Mouse (Mus musculus): ENCODE measurements at regions not wholly inside any gene's neighbourhood (a gene's known extent, or its start where the extent isn't known, plus 50 kb on each side); places are given as distances from the start of the nearest gene placed in this dataset.

DNA sequence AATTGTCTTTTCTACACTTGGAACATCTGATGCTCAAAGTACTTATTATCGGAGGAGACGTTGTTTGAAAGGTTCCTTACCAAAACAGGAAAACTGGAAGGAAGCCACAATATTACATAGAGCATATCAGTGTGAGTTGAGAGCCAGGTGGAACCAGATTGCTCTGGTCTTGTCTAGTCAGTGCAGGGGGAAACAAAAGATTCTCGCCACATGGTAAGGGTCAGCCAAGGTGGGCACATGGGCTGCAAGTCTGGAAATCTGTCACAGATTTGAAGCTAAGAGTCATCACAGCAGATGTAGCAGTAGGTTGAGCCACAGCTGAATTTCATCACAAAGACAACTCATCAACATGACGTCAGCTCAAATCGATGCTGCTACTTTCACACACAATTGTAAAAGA lies 681.8 kb downstream of the Stpg2 start:
- DNase-seq = no peak

DNA sequence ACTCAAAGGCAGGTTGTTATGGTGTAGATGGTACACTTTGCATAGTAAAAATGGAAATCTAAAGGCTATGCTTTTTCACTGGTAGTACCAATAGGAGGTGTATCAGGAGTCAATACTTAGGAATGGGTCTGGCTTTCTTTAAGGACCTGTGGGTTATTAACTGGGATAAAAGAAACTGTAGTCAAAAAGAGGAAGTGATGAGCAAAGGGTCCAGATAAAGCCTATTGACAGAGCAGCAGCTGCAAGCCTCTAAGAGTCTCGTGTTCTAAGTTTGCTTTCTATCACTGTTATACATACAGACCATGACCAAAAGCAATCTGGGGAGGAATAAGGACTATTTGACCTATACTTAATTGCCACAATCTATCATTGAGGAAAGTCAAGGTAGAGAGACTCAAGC lies 683.0 kb downstream of the Stpg2 start:
- no peak for DNase-seq

DNA sequence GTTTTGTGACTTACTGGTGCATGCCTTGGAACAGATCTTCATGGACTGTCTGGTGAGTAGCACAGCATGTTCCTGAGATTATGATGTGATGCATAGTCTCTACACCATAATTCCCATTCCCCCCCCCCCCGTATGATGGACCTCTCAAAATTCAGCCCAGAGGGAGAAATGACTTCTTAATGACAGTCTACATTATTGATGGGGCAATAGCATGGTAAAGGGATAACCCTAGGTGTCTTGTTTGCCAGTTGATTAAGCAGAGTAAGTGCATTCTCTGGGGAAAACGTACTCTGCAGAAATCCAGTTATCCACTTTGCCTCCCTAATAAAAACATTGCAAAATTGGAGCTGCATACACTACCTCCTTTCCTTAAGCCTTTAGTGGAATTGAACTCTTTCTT lies 684.7 kb downstream of the Stpg2 start:
- DNase-seq = no peak

DNA sequence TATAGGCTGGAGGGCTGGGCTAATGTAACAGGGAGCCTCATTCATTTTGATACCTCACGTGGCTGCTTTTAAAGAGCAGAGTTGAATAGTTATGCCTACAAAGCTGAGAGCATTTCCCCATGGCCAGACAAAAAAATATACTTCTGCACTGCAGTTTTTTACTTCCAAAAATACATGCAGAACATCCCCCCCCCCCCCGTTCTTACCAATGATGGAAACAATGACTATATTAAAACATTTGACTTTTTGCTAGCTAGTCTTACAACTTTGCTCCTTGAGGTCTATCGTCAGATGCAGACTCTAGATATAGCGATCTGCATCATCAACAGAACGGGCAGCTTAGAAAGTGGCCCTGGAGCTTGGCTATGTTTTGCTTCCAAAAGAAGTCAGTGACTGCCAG lies 692.4 kb downstream of the Stpg2 start:
- DNase-seq = no peak

DNA sequence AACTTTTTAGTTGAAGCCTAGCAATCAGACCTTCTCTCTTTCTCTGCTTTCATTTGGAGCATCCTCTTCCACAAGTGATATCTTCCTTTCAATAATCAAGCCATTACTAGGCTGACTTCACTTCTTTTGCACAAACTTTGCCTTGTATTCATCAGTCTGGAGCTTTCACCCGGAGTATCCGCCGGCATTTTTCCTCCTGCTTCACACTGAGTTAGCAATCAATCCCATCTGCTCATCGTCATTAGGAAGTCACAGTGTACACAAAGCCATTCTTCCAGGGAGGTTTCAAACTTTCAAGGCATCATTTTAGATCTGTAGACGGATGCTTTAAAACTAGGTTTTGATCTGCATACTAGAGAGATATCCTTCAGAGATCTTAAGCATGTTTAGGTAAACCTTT lies 693.7 kb downstream of the Stpg2 start:
- DNase-seq = no peak

DNA sequence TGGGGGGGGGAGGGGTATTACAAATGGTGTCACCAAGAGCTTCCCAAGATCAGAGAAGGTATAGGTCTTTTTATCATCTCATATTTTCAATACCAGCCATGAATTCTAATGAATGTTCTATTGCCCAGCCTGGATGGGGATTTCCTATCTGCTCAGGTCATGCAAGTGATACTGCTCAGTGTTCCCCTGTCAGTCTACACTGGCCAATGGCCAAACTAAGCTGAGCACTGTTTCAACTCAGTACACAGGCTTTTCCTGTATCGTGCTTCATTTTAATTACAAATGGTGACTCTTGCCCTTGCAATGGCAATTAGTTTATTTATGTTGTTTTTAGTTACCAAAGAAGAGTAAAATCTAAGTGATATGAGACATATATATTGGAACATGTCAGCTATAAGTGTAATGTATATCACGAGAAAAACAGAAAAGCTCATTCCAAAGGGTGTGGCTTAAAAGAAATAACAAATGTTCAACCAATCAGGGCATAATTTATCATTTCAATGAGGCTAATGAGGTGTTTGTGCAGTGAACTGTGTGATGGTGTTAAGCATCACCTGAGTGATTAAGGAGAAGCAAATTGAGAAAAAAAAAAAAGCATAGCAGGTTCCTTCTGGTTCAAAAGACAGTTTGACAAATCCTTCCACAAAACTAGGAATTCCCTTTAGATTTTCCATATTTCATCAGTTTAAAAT lies 708.3 kb downstream of the Stpg2 start:
- DNase-seq = no peak

DNA sequence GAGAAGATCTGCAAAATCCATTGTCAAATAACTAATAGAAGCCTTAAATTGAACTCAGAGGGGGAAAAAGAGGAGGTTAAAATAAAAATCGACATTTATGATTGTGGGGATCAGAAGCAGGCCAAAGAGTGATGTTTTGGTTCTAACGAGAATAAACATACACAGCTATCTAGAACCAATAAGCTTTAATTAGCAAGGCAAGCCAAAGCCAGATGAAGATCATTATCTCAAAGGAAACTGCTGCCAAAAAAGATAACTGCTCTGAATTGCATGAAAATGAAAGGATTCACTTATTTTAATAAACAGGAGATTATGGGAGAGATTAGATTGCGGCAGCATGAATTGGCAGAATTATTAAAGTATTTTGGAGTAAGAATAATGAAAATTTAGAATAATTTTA lies 716.8 kb downstream of the Stpg2 start:
- no peak for DNase-seq

DNA sequence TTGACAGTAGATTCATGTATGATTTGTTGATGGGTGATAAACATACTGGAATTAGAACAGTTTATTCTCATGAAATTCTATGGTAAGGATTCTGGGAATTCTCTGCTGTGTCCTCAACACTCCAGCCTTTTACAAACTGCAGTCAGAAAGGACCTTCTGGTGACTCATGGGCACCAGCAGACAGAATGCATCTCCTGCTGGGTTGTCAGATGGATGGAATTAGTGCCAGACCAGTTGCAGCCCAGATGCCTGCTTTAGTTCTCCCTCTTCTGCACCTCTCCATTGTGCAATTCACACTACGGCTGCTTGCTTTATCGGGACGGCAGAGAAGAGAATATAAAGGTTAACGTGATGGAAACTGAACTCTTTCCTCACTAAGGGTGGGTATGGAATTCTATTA lies 727.5 kb downstream of the Stpg2 start:
- DNase-seq = no peak

DNA sequence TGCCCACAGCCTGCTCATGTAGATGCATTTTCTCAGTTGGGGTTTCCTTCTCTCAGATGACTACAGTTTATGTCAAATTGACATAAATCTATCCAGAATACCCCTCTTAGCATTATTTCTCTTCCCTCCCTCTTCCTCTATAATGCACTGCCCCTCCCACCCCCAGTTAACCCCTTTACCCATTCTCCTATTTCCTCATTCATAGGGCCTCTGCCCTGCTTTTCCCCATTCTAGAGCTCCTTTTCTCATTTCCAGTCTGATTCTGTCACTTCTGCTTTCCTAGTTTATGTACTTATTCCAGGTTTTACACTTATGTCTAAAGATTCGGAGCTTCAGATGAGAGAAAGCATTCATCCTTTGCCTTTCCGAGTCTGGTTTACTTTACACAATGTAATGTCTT lies 740.7 kb downstream of the Stpg2 start:
- no peak for DNase-seq

DNA sequence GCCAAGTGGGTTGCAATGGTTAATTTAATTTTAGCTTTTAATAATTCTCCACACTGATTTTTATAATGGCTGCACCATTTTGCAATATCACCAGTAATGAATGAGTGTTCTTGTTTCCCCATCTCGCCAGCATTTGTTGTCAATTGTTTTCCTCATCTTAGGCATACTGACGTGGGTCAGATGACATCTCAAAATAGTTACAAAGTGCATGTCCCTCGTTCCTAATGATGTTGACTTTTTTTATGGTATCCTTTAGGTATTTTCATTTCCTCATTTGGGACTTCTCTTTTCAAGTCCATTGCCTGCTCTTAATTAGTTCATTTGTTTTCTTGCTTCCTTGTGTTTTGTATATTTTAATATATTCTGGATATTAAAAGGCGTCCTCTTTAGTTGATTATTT lies 741.8 kb downstream of the Stpg2 start:
- no peak for DNase-seq

DNA sequence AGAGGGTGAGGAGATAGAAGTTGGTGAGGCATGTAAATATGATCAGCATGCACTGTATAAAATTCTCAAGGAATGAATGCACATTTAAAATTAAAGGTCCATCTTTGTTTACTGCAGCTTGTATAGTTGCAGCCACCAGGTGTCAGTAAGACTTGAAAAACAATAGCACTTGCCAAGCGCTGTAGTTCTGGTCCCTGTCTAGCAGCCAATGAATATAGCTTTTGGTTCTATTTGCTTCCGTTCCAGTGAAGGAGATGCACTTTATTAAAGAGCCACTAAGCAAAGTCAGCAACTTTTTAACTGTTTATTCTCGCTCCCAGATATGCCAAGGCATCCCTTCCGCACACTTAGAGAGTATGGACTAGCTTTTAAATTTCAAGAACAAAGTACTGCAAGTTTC lies 743.6 kb downstream of the Stpg2 start:
- DNase-seq = no peak

DNA sequence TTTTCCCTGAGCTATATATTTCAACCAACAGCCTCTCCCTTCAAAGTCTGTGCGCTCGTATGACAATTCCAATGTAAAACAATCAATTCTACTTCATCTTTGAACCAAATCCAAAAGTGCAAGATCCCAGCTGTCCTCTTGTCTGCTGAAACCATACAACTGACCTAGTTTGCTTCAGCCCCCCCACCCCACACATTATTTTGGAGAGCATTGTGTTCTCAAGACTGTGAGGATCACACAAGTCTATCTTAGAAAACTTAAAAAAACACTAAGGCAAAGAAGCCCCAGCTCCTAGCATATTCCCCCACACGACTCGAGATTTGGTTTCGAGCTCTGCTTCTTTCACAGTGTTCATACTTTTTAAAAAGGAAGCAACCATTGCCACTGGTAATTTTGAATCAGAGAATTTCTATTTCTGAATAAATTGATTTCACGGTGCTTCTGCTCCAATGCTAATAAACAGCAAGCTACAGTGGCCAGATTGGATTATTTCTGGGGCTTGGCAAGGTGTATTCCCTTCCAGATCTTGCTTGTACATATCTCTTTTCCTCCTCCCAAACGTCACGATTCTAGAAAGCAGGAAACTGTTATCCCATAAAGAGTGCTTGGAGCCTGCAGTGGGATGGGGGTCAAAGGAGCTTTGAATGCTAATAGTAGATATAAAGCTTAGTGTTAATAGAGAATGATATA lies 744.7 kb downstream of the Stpg2 start:
- DNase-seq = no peak

DNA sequence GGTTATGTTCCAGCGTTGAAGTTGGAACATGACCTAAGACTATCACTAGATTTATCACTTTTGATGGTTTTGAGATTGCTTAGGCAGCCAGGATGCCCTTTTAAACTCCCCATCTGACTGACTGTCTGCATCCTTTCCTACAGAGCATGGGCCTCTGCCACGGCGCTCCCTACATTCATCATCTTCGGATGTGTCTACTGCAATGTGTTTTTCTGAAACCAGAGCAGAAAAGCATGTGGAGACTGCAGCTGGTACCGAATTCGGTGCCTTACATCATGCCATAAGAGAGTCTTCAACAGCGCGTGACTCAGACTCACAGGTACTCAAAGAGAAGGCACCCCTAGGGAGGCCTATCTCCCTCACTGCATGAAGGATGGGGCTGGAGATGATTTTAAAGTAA lies 746.0 kb downstream of the Stpg2 start:
- DNase-seq = no peak

DNA sequence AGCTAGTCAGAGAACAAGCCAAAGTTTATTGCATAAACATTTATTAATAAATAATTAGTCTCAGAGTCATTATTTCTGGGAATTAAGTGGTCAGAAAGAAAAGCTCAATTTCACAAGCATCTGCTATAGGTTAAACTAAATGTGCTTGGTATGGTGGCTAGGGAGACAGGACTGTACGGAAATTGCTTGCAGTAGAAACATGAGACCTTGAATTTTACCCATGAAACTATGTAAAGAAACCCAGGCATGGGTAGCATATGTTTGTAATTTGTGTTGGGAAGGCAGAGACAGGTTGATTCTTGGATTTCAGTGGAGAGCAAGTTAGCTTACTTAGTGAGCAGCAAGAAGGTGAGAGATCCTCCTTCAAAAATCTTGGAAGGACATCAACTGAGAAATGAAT lies 772.7 kb downstream of the Stpg2 start:
- DNase-seq = no peak

DNA sequence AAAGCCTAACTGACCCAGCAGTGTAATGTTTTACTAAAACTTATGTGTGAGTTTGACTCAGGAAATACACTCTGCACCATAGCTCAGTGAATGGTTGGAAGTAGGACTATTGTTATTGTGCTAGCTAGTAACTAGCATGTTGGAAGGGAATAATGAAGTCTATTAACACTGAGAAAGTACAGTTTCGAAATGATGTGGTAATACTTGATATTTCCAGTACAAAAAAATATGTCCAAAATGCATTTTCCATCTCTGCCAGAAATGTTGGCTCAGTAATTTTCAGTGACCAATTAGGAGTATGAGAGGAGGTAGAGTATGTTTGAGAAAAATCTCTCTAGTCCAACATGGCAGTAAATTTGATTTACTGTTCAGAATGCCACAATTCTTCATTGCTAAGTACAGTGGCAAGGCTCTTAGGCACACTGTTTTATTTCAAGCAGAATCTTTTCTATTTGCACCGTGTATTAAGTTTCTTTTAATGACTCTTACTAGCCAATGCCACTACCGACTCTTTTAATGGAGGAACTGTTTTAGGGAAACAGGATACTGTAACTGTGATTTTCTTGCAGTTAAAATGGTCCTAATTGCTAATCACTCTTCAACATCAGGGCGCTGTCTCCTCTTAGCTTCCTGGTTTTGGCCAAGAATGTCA lies 780.5 kb downstream of the Stpg2 start:
- DNase-seq = no peak

DNA sequence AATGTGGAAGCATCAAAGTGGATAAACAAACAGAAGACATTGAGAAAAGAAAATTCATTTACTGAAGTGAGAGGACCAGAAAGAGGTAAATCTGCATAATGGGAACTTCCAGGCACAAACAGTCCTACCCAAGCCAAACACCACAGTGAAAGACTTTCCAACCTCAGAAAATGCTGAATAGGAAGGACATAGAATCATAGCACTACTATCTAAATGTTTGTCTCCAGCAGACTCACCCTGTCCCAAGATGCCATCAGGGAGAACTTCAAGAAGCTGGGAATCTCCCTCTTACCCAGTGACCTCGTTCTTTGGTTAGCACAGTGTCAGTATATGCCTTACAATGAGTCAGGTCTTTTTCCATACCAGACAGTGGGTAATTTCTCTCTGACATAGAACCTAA lies 783.4 kb downstream of the Stpg2 start:
- DNase-seq = no peak

DNA sequence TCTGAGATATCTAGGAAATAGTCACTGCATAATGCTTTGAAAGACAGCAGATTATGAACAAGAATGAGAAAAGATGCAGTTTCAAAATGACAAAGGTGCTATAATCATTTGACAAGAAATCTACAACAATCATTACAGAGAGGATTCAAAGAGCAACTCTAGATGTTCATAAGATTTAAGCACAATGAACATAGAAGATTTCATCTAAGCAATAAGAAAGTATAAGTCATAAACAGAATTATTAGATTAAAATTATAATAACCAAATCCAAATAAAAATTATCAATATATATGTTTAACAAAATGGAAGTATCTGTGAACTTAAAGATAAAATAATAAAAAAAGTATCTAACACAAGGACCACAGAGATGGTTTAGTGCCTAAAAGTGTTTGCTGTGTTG lies 783.9 kb downstream of the Stpg2 start:
- no peak for DNase-seq

DNA sequence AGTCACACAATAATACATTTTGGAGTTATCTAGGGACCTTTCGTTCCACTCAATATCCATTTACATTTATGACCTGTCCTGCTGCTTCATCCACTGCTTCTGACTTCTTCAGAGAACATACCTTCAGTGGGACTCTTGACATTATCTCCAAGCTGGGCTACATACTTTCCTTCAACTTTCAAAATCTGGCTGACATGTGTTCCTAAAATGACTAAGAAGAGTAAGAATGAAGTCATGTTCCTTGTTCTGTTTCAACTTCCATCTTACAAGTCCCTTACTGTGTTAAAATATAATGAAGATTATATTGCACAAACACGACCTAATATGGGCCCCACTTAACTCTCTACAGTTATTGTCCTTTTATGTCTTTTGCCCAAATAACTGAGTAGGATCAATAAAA lies 807.0 kb downstream of the Stpg2 start:
- DNase-seq = no peak

DNA sequence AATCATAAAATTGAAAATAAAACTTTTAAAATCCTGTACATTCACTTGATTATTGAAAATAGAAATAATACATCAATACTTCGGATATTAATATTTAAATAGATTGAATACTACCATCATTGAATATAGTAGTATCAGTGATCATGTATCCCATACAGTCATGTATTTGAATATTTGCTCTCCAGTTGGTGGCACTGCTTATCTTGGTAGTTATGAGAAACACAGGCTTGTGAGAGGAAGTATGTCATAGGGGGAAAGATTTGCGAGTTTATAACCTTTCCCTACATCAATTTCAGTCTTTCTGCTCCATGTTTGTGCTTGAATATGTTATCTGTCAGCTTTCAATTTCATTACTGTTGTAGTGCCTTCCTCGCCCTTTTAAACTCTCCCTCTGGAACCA lies 828.6 kb downstream of the Stpg2 start:
- DNase-seq = no peak

DNA sequence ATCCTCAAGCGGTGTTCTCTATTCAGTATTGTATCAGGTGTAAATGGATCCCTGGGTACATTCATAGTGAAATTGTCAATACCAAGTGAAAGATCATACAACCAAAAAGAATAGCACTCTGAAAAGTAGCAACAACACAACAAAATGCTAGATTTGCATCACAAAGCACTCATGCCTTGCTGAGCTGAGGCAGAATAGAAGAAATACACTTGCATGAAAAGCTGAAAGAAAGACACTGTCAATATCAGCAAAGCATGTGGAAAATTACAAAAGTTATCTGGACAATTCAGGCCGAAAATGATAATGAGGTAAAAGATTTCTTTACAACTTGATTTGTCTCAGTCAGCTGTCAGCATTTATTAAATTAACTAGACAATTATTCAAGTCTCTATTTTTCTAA lies 829.6 kb downstream of the Stpg2 start:
- DNase-seq = no peak

DNA sequence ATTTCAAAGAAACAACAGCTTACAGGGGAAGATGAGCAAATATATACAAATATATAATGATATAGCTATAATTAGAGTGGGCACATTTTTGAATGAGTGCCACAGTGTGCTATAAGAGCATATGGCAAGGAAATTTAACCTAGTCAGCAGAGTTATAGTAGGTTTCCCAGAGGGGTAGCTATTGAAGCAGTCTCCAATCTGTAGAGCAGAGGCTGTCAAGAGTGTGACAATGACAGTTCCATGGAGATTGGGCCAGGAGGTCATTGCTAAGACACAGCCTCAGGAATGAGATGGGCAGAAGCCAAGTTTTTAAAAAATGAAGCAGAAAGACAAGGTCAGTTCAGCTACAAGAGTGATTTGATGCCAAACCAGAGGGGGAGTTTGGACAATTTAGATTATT lies 839.4 kb downstream of the Stpg2 start:
- no peak for DNase-seq

DNA sequence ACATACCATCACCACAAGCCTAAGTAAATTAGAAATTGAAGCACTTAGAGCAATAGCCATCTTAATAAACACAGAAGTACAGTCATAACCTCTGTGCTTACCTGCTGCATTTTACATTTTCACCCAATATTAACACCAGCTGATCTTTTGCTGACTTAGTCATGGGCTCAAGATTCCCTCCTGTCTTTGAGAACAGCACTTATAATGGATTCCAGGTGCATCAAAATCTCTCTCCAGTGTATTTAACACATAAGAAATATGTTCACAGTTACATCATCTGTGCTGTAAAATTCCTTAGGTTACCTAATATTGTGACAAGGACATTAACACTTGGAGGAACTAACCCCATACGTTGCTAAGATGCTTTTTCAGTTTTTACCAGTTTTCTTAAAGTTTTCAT lies 849.1 kb downstream of the Stpg2 start:
- no peak for DNase-seq

DNA sequence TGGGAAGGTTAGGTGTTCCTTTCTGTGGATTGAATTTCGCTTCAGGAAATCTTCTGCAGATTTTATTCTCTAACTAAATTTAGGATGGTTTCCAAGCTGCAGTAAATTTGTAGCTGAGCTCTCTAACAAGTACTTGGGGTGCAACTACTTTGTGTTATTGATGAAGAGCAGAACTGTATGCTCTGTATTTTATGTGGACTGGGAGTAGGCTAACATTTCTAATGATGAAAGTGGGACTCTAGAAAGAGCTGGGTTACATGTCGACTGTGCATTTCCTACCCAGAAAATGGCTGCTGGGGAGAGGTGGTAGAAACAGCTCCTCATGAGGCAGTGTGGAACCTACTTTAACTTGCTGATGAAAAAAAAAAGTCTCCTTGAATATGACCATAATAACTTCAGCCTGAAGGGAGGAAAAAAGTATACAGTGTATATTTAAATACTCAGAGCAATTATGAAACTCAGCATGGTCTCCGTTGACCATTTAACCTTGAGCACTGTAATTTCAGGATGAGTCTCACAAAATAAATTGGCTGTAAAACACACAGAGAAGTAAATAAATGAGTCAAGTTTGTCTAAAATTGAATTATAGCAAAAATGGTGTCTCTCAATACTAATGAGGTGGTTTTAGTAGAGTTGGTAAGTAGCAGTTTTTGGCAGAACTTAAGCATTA lies 852.6 kb downstream of the Stpg2 start:
- DNase-seq = no peak

All from gastrocnemius, postnatal 25 days (tissue).